Mouse (Mus musculus): ENCODE results near the gene Tmem239. TPM values are rescaled to one million over a fixed set of nuclear protein-coding genes. Genes with fewer than 3 reads are reported as not detected.

Gene Tmem239
- polyA plus RNA-seq, 1 experiment, result not detected

- 29% methylated on average over 6 of the region's 6 CpGs for WGBS
- TF ChIP-seq CTCF (IDR thresholded peaks at IDR 0.05; ENCODE audit: insufficient read depth, low read length), result no peak
- no peak for TF ChIP-seq POLR2A (IDR thresholded peaks at IDR 0.05; ENCODE audit: borderline replicate concordance, extremely low read depth, low read depth, low read length)
- DNase-seq, result no peak
- no peak overlapping the region for H3K4me3 ChIP-seq (replicated peaks; ENCODE audit: extremely low read depth, low read depth, low read length)
- H3K4me1 ChIP-seq (ENCODE audit: control insufficient read depth, insufficient read depth, low read length), result no peaks in the 10 kb centered on the region
Observed at GRCm38 (mm10) chr2:130408194-130408593, 1.9 kb downstream of the Tmem239 start.

GRCm38 (mm10) chr2:130411558-130412495 is 5.5 kb downstream of the Tmem239 start:
- Histone ChIP-seq H3K4me1 (ENCODE audit: control insufficient read depth, insufficient read depth, low read length) (no peaks in the 10 kb centered on the region), H3K4me3 (replicated peaks; ENCODE audit: extremely low read depth, low read depth, low read length) (no peak overlapping the region)
- DNase-seq, result peak; percentile 79
- TF ChIP-seq CTCF (IDR thresholded peaks at IDR 0.05; ENCODE audit: insufficient read depth, low read length) (peak; percentile 78), POLR2A (IDR thresholded peaks at IDR 0.05; ENCODE audit: borderline replicate concordance, extremely low read depth, low read depth, low read length) (no peak)
- 30% methylated on average over 16 of the region's 16 CpGs for WGBS

DNA sequence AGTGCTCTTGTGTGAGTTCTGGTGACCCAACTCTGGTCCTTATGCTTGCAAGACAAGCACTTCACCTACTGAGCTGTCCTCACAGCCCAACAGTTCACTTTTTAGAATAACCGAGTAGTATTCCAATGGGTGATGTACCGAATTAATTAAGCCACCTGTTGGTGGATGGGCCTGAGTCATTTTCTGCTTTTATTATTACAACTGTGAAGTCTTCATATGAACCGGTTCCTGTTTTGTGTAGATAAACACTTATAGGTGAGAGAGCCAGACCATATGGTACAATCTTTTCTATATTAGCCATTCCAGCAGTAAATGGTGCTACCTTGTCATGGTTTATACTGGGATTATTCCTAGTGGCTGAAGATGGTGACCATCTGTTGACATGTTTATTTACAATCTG is 6.5 kb downstream of the Tmem239 start:
- WGBS, result 65% methylated on average over 3 of the region's 3 CpGs
- TF ChIP-seq CTCF (IDR thresholded peaks at IDR 0.05; ENCODE audit: insufficient read depth, low read length) (no peak), POLR2A (IDR thresholded peaks at IDR 0.05; ENCODE audit: borderline replicate concordance, extremely low read depth, low read depth, low read length) (no peak)
- no peak for DNase-seq
- H3K4me1 ChIP-seq (ENCODE audit: control insufficient read depth, insufficient read depth, low read length), result no peaks in the 10 kb centered on the region
- H3K4me3 ChIP-seq (replicated peaks; ENCODE audit: extremely low read depth, low read depth, low read length), result no peak overlapping the region

- no peaks in the 10 kb centered on the region for H3K4me1 ChIP-seq (ENCODE audit: control insufficient read depth, insufficient read depth, low read length)
- DNase-seq, result no peak
- no peak overlapping the region for H3K4me3 ChIP-seq (replicated peaks; ENCODE audit: extremely low read depth, low read depth, low read length)
- WGBS, result 73% methylated on average over 6 of the region's 6 CpGs
- TF ChIP-seq POLR2A (IDR thresholded peaks at IDR 0.05; ENCODE audit: borderline replicate concordance, extremely low read depth, low read depth, low read length) (no peak), CTCF (IDR thresholded peaks at IDR 0.05; ENCODE audit: insufficient read depth, low read length) (no peak)
Observed at GRCm38 (mm10) chr2:130414094-130414856, 8.0 kb downstream of the Tmem239 start.

DNA sequence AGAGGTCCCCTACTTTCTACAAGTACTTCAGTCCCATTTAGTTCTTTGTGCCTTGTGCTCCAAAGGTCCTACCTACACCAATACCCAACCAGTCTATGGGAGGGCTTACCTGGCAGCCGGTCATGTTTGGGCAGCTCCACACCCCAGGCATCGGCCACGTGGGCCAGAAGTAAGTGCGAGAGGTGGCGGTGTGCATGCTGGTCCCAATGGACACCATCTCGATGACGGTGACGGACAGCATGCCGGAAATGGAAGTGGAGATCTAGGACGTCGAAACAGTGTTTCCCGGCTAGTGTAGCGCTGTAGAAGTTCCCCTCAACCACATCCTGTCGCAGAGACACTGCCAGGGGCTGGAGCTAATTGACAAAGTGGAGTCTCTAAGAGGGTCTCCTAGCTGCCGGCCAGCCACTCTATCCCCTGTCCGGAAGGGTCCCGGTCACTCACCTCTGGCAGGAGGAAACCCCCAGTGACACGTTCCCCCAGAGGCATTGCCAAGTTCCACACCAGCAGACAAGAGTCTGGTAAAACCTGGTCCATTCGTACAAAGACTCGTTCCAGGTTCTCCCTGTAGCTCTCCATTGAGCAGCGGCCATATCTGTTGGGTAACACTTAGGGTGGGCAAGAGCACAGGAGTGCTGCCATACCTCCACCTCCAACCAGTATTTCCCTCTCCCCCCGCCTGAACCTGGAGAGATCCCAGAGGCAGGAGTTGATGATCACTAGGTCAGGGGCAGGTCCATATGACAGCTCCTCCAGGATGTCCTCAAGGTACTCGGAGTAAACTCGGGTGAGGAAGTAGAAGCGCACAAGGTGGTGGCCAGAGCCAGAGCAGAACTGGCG is 15.7 kb downstream of the Tmem239 start:
- WGBS, result 93% methylated on average over 26 of the region's 26 CpGs
- DNase-seq, result no peak
- Histone ChIP-seq H3K4me1 (ENCODE audit: control insufficient read depth, insufficient read depth, low read length) (peaks cover 9% of the 10 kb centered on the region), H3K4me3 (replicated peaks; ENCODE audit: extremely low read depth, low read depth, low read length) (no peak overlapping the region)
- no peak for TF ChIP-seq POLR2A (IDR thresholded peaks at IDR 0.05; ENCODE audit: borderline replicate concordance, extremely low read depth, low read depth, low read length)
- TF ChIP-seq CTCF (IDR thresholded peaks at IDR 0.05; ENCODE audit: insufficient read depth, low read length), result no peak

DNA sequence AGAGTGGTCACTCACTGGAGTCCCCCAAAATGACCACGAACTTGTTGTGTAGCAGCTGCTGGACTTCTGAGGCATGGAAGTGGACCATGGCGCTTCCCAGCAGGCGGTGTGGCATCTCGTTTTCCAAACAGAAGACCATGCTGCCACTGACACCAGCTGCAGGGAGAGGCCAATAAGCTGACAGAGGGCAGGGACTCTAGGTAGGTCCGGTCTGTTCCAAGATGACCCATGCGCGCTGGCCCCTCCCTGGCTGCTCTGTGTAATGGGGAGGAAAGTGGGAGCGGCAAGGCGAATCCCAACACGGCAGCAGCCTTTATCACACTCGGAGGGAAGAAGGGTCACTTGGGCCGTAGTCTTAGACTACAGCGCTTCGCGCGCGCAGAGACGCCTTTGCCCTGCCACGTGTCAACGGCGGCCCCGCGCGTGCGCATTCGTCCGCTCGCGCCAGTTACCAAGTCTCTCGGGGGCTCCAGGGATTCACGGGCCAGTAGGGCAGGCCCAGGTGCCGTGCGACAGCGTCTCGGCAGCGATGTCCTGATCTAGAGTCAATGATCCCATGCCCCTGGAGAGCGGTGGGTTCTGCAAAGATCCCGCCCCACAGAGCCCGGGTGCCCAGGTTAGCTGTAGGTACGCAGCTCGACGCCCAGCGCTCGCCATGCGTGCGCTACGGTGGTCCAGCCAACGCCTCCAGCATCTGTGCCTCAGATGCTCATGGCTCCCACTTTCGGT is 17.3 kb downstream of the Tmem239 start:
- no peak for TF ChIP-seq CTCF (IDR thresholded peaks at IDR 0.05; ENCODE audit: insufficient read depth, low read length)
- TF ChIP-seq POLR2A (IDR thresholded peaks at IDR 0.05; ENCODE audit: borderline replicate concordance, extremely low read depth, low read depth, low read length), result no peak; the same call in 1 of the 2 replicates
- DNase-seq, result no peak

GRCm38 (mm10) chr2:130424126-130424853 is 18.0 kb downstream of the Tmem239 start, which contains the start of the genes Vps16 and Pced1a:
Vps16 (plus strand) TSS chr2:130424339.
Pced1a (minus strand) TSS chr2:130424701.
- peaks cover 9% of the 10 kb centered on the region for H3K4me1 ChIP-seq (ENCODE audit: control insufficient read depth, insufficient read depth, low read length)
- peak; percentile 38 for TF ChIP-seq CTCF (IDR thresholded peaks at IDR 0.05; ENCODE audit: insufficient read depth, low read length)
- TF ChIP-seq POLR2A (IDR thresholded peaks at IDR 0.05; ENCODE audit: borderline replicate concordance, extremely low read depth, low read depth, low read length), result peak; percentile 87
- WGBS, result under 1% methylated on average over 58 of the region's 58 CpGs
- peak; percentile 95 for DNase-seq
- H3K4me3 ChIP-seq (replicated peaks; ENCODE audit: extremely low read depth, low read depth, low read length), result peak within 1 kb of the TSS; percentile 68

More for the DNA sequence above, 17.3 kb downstream of the Tmem239 start:
- Histone ChIP-seq H3K4me3 (replicated peaks; ENCODE audit: extremely low read depth, low read depth, low read length) (peak overlapping the region; percentile 68), H3K4me1 (ENCODE audit: control insufficient read depth, insufficient read depth, low read length) (peaks cover 9% of the 10 kb centered on the region)
- 14% methylated on average over 49 of the region's 49 CpGs for whole genome bisulfite sequencing

DNA sequence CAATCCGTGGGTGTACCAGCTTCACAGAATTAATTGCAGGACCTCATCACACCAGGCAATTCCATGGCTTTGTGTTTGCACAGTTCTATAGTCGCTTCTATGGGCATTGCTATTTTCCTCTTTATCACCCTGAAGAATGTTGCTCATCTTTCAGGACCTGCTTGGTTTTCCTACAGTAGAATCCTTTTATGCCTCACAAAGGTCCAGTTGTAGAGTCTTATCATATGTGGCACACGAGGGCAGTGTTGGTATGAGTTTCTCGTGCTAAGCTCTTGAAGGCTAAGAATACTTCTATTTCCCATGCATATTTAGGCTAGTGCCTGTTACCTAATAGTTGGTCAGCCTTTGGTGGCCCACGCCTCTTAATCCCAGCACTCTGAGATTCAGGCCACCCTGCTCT is 18.8 kb downstream of the Tmem239 start:
- no peak for TF ChIP-seq CTCF (IDR thresholded peaks at IDR 0.05; ENCODE audit: insufficient read depth, low read length)
- Histone ChIP-seq H3K4me3 (replicated peaks; ENCODE audit: extremely low read depth, low read depth, low read length) (peak overlapping the region; percentile 68), H3K4me1 (ENCODE audit: control insufficient read depth, insufficient read depth, low read length) (peaks cover 9% of the 10 kb centered on the region)
- DNase-seq, result no peak
- WGBS, result 22% methylated on average over 5 of the region's 5 CpGs
